Mouse (Mus musculus): ENCODE data around the gene Pga5. TPM values are rescaled to one million over a fixed set of nuclear protein-coding genes. Genes with fewer than 3 reads are reported as not detected.

Pga5 gene
- polyA plus RNA-seq, 1 experiment from 2014 or later = 0.70 TPM

GRCm38 (mm10) chr19:10707881-10708280, 30.0 kb upstream of the Pga5 start:
- no peak overlapping the region for H3K4me2 ChIP-seq (ENCODE audit: low read length)
- H3K9me3 ChIP-seq (replicated peaks; ENCODE audit: low read length) = no peaks in the 10 kb centered on the region
- DNase-seq (ENCODE audit: low spot score) (no peak), ATAC-seq (replicated peaks; ENCODE audit: low FRiP score, low read depth) (no peak)
- H3K4me1 ChIP-seq (replicated peaks; ENCODE audit: insufficient read depth, low read length) = no peaks in the 10 kb centered on the region
- H3K9ac ChIP-seq (ENCODE audit: low read depth, low read length) = no peak overlapping the region
- TF ChIP-seq CTCF (IDR thresholded peaks at IDR 0.05; ENCODE audit: low read depth) = no peak
- no peaks in the 10 kb centered on the region for H3K27me3 ChIP-seq (ENCODE audit: insufficient read depth, low read length)
- peaks cover 34% of the 10 kb centered on the region for H3K36me3 ChIP-seq (ENCODE audit: insufficient read depth, low read length)
- H3K27ac ChIP-seq = no peak overlapping the region
- no peak overlapping the region for H3K4me3 ChIP-seq (replicated peaks; ENCODE audit: low read depth, low read length)
- WGBS = 94% methylated on average over 1 of the region's 1 CpGs

- Histone ChIP-seq H3K9me3 (replicated peaks; ENCODE audit: low read length) (no peaks in the 10 kb centered on the region), H3K4me1 (replicated peaks; ENCODE audit: insufficient read depth, low read length) (no peaks in the 10 kb centered on the region), H3K4me3 (replicated peaks; ENCODE audit: low read depth, low read length) (no peak overlapping the region), H3K36me3 (ENCODE audit: insufficient read depth, low read length) (peaks cover 28% of the 10 kb centered on the region), H3K27me3 (ENCODE audit: insufficient read depth, low read length) (no peaks in the 10 kb centered on the region), H3K4me2 (ENCODE audit: low read length) (no peak overlapping the region), H3K27ac (no peak overlapping the region), H3K9ac (ENCODE audit: low read depth, low read length) (no peak overlapping the region)
- 76% methylated on average over 13 of the region's 13 CpGs for WGBS
- no peak for TF ChIP-seq CTCF (IDR thresholded peaks at IDR 0.05; ENCODE audit: low read depth)
- ATAC-seq (replicated peaks; ENCODE audit: low FRiP score, low read depth) (no peak), DNase-seq (ENCODE audit: low spot score) (no peak)
Measured at GRCm38 (mm10) chr19:10707087-10707875, 29.4 kb upstream of the Pga5 start.

- DNase-seq (ENCODE audit: low spot score) = no peak
- WGBS = 84% methylated on average over 8 of the region's 8 CpGs
Measured at GRCm38 (mm10) chr19:10703470-10703869, 25.6 kb upstream of the Pga5 start.

GRCm38 (mm10) chr19:10702125-10702524, 24.3 kb upstream of the Pga5 start:
- peak; percentile 12; the same call in 1 of the 2 replicates for TF ChIP-seq CTCF (IDR thresholded peaks at IDR 0.05; ENCODE audit: low read depth)
- Histone ChIP-seq H3K4me3 (replicated peaks; ENCODE audit: low read depth, low read length) (no peak overlapping the region), H3K4me1 (replicated peaks; ENCODE audit: insufficient read depth, low read length) (peaks cover 39% of the 10 kb centered on the region), H3K27me3 (ENCODE audit: insufficient read depth, low read length) (no peaks in the 10 kb centered on the region), H3K9me3 (replicated peaks; ENCODE audit: low read length) (no peaks in the 10 kb centered on the region), H3K27ac (no peak overlapping the region), H3K9ac (ENCODE audit: low read depth, low read length) (no peak overlapping the region), H3K4me2 (ENCODE audit: low read length) (no peak overlapping the region), H3K36me3 (ENCODE audit: insufficient read depth, low read length) (0 out of 2 replicates have a peak, but pooled peaks cover 4% of the 10 kb centered on the region)
- ATAC-seq (replicated peaks; ENCODE audit: low FRiP score, low read depth) (no peak), DNase-seq (ENCODE audit: low spot score) (no peak)
- 78% methylated on average over 8 of the region's 8 CpGs for WGBS

More at GRCm38 (mm10) chr19:10703470-10703869, 25.6 kb upstream of the Pga5 start:
- Histone ChIP-seq H3K27ac (no peak overlapping the region), H3K4me3 (replicated peaks; ENCODE audit: low read depth, low read length) (no peak overlapping the region), H3K4me1 (replicated peaks; ENCODE audit: insufficient read depth, low read length) (peaks cover 27% of the 10 kb centered on the region), H3K27me3 (ENCODE audit: insufficient read depth, low read length) (no peaks in the 10 kb centered on the region), H3K9ac (ENCODE audit: low read depth, low read length) (no peak overlapping the region), H3K9me3 (replicated peaks; ENCODE audit: low read length) (no peaks in the 10 kb centered on the region), H3K36me3 (ENCODE audit: insufficient read depth, low read length) (0 out of 2 replicates have a peak, but pooled peaks cover 9% of the 10 kb centered on the region), H3K4me2 (ENCODE audit: low read length) (no peak overlapping the region)
- no peak for ATAC-seq (replicated peaks; ENCODE audit: low FRiP score, low read depth)
- no peak for TF ChIP-seq CTCF (IDR thresholded peaks at IDR 0.05; ENCODE audit: low read depth)

- Histone ChIP-seq H3K9me3 (replicated peaks; ENCODE audit: low read length) (no peaks in the 10 kb centered on the region), H3K36me3 (ENCODE audit: insufficient read depth, low read length) (no peaks in the 10 kb centered on the region), H3K27me3 (ENCODE audit: insufficient read depth, low read length) (no peaks in the 10 kb centered on the region), H3K4me3 (replicated peaks; ENCODE audit: low read depth, low read length) (no peak overlapping the region), H3K4me2 (ENCODE audit: low read length) (no peak overlapping the region), H3K9ac (ENCODE audit: low read depth, low read length) (no peak overlapping the region), H3K27ac (no peak overlapping the region), H3K4me1 (replicated peaks; ENCODE audit: insufficient read depth, low read length) (peaks cover 43% of the 10 kb centered on the region)
- WGBS = 63% methylated on average over 6 of the region's 6 CpGs
- ATAC-seq (replicated peaks; ENCODE audit: low FRiP score, low read depth) (no peak), DNase-seq (ENCODE audit: low spot score) (no peak)
- no peak for TF ChIP-seq CTCF (IDR thresholded peaks at IDR 0.05; ENCODE audit: low read depth)
Measured at GRCm38 (mm10) chr19:10701013-10701726, 23.3 kb upstream of the Pga5 start.

GRCm38 (mm10) chr19:10699851-10700250, 22.0 kb upstream of the Pga5 start:
- Histone ChIP-seq H3K4me1 (replicated peaks; ENCODE audit: insufficient read depth, low read length) (peaks cover 54% of the 10 kb centered on the region), H3K4me2 (ENCODE audit: low read length) (no peak overlapping the region)
- WGBS = 65% methylated on average over 9 of the region's 9 CpGs

More at GRCm38 (mm10) chr19:10699851-10700250, 22.0 kb upstream of the Pga5 start:
- Histone ChIP-seq H3K36me3 (ENCODE audit: insufficient read depth, low read length) (no peaks in the 10 kb centered on the region), H3K9me3 (replicated peaks; ENCODE audit: low read length) (no peaks in the 10 kb centered on the region), H3K4me3 (replicated peaks; ENCODE audit: low read depth, low read length) (no peak overlapping the region), H3K9ac (ENCODE audit: low read depth, low read length) (no peak overlapping the region), H3K27me3 (ENCODE audit: insufficient read depth, low read length) (no peaks in the 10 kb centered on the region), H3K27ac (no peak overlapping the region)
- TF ChIP-seq CTCF (IDR thresholded peaks at IDR 0.05; ENCODE audit: low read depth) = no peak
- DNase-seq (ENCODE audit: low spot score) (no peak), ATAC-seq (replicated peaks; ENCODE audit: low FRiP score, low read depth) (no peak)
